Mouse (Mus musculus) urinary bladder, adult 18-20 months (tissue): ENCODE measurements around the gene Icosl.
"Not testable (repeated sequence)": the region's sequence is repeated elsewhere in the genome, so short reads cannot be mapped to it uniquely, and the experiment has no call there.

Experiments
- DNase-seq, 2 experiments: peaks; one replicate each; pipeline ENCODE4 v3.0.0; 2022; ENCODE audit warnings: low spot score in 2 of 2, mixed read lengths in 2 of 2

The Icosl gene

DNA sequence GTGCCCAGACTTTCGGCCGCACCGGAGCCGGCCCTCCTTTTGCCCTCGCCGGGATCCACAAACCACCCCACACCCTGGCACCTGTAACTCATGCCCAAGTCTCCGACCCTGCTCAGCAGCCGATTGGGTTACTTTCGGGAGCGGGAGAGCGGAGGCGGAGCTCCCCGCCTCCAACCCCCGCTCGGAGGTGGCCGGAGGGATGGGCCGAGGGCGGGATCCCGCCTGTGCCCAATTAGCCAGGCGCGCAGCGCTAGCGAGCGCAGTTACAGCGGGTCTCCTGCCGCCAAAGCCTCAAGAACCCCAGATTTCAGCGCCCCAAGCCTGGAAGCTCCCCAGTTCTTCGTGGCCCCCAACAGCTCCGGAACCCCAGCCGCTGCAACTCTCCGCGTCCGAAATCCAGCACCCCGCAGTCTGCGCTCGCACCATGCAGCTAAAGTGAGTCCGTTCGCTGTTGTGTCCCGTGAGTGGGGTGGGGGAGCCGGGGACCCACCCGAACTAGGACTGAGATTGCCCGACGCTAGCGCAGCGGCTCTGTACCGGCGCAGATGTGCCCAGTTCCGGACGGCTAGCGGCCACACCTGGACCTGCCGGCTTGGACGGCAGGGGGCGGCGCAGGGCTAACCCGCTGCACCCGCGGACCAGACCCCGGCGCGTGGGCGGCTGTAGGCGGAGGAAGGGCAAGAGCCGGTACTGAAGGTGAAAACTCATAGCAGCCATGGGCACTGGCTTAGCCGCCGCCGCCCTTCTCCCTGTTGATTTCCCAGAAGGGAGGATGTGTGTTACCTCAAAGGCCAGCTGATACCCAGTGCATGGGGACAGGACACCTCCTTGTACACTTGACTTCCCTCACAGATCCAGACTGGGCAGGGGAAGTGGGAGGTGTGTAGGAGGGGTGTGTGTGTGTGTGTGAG lies at the start of gene Icosl:
TSS of gene Icosl (plus strand) at position 202 of the 911 bp plus-strand sequence.
- DNase-seq = peak; percentile 72 to 82

DNA sequence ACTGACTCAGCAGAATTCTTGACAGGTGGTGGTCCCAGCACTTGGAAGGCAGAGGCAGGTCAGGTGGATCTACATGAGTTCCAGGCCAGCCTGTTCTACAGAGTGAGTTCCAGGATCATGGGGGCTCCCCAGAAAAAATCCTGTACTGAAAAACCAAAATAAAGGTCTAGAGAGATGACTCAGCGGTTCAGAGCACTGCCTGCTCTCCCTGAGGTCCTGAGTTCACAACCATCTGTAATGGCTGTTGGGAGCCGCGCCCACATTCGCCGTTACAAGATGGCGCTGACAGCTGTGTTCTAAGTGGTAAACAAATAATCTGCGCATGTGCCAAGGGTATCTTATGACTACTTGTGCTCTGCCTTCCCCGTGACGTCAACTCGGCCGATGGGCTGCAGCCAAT lies 49.1 kb upstream of the Icosl start:
- DNase-seq = not testable (repeated sequence)

DNA sequence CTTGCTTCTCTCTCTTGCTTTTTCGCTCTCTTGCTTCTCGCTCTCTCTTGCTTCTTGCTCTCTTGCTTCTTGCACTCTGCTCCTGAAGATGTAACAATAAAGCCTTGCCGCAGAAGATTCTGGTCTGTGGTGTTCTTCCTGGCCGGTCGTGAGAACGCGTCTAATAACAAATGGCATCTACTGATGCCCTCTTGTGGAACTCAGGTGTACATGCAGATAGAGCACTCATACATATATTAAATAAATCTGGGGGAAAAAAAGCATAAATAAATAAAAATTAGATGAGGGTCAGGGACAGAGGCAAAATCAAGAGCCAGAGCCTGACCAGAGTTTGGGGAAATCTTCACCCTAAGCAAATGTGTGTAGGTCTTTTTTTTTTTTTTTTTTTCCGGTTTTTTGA lies 43.6 kb upstream of the Icosl start:
- DNase-seq = not testable (repeated sequence)

DNA sequence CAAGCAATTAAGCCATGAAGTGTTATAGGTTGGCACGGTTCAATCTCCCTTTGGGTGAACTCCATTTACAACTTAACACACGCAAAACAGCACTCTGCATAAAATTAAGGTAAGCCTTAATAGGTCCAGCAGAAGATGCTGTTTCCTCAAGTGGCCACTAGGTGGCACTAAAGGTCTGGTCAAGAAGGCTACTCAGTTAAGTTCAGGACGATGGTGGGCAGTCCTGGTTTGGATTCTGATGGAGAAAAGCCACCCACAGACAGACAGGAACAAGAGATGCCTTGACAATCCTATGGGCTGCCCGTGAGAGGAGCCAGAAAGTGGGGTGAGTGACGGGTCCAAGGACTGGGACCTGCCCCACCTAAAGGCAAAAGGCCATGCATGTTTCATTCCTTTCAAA lies 41.0 kb upstream of the Icosl start:
- DNase-seq = peak; percentile 41 to 45

DNA sequence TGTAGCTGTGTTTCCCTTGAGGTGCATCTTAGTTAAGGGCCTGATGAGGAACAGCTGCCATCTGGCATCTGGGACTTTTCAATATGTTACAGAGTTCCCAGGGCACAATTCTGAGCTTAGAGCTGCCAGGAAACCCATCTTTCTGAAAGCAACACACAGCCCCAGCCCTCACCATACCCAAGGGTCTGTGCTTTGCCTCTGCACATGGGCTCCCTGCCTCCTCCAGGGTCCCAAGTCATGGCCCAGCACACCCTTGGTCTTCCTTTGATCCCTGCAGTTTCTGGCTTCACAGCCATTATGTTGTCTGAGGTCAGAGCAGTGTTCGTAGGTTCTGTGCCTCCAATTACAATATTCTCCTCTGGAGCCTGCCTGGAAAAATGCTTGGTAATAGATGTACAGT lies 40.0 kb upstream of the Icosl start:
- DNase-seq = no peak

DNA sequence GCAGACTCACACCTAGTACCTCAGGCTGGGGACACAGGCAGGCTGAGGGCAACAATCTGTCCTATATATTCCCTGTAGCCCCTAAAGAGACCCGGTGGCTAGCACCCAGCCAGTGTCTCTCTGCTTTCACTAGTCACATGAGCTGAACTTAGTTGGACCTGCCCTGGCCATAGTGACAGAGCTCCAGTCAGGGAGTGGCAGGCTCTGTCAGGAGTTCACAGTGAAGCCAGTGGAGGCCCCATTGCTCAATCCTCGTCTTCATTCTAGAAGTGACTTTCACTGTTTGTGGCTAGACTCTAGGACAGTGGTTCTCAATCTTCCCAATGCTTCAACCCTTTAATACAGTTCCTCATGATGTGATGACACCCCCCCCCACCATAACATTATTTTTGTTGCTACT lies 37.1 kb upstream of the Icosl start:
- no peak for DNase-seq

DNA sequence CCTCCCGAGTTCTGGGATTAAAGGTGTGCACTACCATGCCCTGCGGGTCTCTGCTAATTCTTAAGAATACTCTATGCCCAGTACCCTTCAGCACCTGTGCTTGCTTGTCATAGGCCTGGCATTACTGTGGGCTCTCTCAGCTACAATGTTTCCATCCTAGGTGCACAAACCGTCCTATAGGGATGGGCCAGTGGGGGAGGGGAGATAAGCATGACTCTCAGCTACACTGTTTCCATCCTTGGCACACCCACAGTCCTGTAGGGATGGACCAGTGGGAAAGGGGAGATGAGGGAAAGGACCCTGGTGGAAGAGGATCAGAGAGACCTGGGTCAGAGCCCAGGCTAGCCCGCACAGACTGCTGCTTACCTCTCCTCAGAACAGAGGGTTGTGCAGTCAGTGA lies 32.0 kb upstream of the Icosl start:
- no peak for DNase-seq

DNA sequence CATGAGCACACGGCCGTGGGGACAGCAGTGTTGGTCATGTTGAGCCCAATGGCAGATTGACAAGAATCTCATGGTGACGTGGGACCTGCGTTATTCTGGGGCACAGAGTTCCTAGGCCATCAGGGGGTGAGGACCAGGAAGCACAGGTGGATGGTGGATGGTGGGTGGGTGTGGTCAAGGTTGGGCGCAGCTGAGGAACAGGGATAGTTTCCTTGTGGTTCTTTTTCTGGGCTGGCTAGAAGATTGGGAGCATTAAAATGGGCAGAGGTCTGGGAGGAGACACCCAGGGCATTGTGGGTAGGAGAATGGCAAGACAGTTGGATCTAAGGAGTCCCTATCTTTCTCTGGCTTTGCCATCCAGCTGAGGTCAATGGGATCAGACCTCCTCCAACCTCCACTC lies 27.5 kb upstream of the Icosl start, which contains the start of gene Dnmt3l:
TSS of gene Dnmt3l (plus strand) at position 301 of the 400 bp plus-strand sequence.
- no peak for DNase-seq

DNA sequence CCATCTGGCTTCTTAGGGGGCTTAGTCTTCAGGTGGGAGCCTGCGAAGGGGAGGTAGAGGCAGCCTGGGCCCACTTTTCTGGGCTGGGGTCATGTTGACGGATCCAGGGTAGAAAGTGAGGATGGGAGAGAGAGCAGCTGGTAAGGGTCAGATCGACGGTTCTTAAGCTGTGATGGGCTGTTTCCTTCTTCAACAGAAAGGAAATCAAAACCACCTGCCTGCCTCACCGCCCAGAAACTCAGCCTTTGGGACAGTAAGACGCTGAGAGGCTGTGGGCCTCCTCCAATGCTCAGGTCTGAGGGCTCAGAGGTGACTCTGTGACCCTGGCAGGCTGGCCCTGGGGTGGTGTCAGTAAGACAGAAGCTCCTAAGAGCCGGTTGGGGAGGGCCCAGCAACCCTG lies 27.0 kb upstream of the Icosl start:
- no peak for DNase-seq

DNA sequence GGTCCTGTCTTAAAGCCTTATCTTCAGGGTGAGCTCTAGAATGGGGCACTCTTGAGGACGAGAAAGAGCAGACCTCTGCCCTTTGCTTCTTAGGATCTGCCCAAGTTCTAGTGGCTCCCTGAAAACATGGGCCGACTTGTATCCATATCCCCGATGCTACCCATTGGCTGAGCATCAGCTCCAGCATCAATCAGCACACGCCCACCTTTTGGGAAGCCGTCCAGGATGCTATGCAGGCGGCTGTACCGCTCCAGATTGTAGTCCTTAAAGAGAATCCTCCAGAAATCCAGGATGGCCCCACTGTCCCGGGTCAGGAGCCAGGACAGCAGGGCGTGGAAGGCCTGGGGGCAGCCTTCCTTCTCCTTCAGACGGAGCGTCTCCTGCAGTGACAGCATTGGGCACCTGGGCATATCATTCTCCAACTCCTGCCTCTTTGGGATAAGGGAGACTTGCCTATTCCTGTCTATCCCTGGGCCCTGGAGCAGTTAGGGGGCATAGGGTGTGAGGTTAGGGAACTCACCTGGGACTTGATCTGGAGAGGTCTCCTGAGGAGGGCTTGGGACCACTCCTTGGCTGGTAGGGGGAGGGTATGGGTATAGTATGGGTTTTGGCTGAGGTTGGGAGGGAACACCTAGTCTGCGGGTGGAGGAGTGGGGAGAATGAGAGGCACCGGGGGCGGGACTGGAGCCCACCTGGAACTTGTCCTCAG lies 26.3 kb upstream of the Icosl start:
- no peak for DNase-seq

DNA sequence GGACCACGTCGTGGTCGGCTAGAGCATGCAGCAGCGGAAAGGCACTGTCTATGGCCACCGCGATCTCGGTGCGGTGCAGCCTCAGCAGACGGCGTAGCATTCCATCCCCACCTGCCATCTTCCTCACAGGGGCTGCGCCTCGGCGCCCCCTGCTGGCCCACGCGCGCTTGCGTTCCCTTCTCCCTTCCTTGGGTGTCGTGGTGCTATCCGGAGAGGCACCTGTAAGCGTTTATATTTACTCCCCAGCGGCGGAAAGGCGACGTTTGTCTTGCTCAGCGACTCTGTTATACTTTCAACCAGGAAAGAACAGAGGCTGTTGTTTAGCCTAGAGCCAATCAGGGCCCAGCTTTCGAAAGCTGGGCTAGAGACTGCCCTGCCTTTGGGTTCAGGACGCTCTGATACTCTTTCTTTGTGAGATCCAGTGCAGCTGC lies 25.7 kb upstream of the Icosl start, which contains the start of gene Aire:
TSS of gene Aire (minus strand) at position 205 of the 431 bp plus-strand sequence.
- peak; percentile 37 to 50 for DNase-seq

DNA sequence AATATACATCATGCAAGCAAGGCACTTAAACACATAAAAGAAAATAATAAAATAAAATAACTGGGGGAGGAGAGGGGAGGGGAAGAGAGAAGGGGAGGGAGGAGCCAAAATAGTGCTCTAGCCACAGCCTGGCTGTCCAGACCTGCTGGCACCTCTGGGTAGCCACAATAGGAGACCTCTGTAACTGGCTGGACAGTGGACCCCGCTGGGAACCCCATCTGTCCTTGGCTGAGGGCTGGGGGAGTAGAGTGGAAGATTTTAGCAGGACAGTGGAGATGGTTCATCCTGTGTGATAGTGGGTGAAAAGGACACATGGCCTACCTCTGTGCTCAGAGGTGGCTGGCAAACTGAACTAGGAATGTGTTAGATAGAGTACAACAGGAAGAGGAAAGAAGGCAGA lies 24.6 kb upstream of the Icosl start:
- no peak for DNase-seq

DNA sequence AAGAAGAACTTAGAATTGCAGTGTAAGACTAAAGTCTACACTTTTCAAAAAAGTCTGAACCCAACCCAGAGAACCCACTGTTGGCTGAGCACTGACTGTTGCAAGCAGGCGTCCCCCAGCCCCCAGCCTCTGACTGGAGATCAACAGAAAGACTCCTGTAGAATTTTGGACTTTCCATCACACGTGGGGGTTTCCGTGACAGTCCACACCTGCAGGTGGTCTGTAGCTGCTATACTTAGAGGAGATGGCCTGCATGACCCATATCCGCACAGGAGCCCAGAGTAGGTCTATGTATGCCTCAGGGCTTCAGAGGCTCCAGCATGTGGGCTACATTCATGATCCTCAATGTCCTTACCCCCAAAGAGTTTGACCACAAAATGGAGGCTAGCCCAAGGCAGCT lies 22.7 kb upstream of the Icosl start:
- no peak for DNase-seq

DNA sequence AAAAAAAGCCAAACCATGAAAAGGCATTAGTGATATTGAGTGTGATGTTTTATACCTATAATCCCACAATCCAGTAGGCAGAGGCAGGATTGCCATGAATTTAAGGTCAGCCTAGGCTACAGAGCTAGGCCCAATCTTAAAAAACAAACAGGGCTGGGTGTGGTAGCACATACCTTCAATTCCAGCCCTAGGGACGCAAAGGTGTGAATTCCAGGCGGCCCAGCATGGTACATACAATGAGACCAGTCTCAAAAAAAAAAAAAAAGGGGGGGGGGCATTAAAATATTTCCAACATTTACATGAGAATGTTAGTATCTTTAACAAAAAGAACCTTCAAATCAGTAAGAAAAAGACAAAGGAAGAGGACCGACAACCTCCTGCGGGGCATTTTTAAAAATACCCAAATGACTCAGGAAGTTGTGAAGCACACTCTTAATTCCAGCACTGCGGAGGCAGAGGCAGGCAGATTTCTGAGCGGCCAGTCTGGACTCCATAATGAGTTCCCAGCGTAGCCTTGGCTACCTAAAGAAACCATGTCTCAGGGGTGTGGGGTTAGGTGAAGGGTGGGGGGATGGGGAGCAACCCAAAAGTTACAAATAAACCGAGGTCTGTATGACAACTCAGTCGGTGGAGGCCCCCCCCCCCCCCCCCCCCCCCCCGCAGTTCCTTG lies 20.9 kb upstream of the Icosl start:
- DNase-seq = no peak

DNA sequence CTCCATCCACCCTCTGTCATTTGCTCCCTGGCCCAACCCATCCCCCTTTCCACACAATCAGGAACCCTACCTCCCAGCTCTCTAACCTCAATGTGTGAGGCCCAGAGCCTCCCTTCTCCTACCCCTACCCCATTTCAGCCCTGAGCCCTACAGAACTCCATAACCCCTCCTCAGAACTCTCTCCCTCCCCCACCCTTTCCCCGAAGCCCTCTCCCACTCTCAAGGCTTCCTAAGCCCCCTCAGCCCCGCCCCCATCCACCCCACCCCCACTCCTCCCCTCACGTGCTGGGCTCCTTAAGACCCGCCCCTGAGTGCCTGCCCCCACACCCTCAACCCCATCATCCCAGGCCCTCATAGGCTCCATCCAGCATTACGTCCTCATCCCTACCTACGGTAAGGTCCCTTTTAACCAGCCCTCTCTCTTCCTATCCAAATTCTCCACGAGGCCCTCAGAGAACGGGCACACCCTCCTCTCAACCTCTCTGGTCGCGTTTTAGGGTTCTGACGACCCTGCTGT lies 19.5 kb upstream of the Icosl start:
- DNase-seq = no peak

DNA sequence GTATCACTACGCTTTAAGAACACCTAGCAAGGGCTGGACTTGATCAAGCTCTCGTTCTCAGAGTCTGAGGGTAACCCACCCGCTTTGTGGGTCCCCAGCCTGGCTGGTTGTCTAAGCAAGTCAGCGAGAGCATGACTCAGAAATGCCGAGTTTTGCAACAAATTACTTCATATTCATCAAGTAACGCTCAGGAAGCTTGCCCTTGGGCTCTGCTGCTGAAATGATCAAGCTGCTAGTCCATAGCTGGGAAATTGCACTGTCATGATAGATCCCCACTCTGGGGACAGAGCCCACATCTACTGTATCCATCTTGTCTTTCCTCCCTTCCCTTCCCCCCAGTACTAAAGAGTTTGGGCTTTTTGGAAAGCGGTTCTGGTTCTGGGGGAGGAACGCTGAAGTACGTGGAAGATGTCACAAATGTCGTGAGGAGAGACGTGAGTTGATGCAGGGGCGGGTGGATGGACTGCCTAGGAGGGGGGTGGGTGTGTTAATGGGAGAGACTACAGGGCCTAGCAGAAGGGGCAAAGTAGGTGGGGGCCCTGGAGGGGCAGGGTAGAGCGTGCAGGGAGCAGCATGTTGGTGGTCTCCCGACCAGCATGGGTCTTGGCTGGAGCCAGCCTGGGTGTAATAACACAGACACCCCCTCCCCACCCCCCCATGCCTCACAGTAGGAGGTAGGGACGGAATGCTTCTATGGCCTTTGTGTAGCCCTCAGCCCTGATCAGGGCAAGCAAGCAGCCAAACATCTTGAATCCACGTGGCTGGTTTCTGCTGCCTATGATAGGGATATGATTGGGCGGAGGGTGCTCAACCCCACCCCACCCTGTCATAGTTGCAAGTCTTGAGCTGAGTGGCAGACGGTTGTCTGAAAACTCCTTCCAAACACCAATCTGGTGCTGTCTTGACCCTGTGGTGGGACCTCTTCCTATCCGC lies 14.2 kb upstream of the Icosl start:
- peak; percentile 32 to 56 for DNase-seq

DNA sequence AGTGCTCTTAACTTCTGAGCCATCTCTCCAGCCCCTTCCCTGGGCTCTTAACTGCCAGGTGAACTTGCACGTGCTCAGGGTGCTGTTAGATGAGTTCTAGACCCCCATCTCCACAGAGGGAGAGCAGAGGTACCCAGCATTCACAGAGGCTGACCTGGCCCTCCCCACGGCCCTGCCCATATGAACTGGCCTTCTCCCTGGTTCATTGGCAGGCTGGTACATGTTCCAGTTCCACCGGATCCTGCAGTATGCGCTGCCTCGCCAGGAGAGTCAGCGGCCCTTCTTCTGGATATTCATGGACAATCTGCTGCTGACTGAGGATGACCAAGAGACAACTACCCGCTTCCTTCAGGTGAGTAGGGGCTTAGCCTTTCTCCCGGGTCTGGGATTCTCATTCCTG lies 12.0 kb upstream of the Icosl start:
- peak; percentile 41 to 68 for DNase-seq

DNA sequence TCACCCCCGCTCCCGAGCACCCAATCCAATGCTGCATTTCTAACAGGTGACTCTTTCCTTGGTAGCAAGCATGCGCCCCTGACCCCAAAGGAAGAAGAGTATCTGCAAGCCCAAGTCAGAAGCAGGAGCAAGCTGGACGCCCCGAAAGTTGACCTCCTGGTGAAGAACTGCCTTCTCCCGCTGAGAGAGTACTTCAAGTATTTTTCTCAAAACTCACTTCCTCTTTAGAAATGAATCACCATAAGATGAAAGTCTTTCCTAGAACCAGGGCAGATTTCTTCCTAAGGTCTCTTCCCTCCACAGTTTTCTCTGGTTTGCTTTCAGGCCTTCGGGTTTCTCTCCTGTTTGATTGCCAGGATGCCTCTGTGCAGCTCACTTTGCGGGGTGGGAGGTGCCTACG lies 6.0 kb upstream of the Icosl start:
- DNase-seq = no peak

DNA sequence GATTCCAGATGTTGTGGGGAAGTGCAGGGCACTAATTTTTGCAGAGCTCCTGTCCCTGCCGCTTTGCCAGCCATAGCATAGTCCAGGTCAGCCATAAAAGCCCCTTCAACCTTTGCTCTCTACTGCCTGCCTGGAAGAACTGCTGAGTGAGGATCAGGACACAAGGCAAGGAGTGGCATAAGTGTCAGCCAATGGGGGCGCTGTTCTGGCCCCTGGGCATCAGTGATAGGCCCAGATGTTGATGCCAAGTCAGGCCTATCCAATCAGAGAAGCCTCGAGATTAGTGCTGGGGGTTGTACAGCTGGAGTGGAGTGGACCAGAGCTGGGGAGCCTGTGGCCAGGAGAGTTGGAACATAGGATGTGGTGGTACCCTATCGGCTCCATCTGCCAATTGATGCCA lies 1.9 kb upstream of the Icosl start:
- DNase-seq = no peak

DNA sequence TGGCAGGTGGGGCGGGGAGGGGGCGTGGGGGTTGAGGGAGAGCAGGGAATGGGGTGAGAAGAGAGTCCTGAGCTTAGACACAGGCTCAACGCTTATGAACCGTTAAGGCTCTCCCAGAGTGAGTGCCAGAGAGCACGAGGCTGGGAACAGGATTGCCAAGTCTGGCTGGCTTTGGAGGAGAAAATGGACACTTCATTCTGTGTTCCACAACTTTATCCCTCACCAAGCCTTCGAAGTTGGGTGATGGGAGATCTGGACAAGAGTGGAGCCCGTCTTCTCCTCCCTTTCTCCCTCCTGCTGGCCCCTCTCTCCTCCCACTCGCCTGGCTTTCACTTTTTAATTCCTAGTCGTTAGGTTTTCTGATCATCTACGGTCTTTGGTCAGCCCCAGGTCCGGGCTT lies 561 bp upstream of the Icosl start:
- DNase-seq = no peak

DNA sequence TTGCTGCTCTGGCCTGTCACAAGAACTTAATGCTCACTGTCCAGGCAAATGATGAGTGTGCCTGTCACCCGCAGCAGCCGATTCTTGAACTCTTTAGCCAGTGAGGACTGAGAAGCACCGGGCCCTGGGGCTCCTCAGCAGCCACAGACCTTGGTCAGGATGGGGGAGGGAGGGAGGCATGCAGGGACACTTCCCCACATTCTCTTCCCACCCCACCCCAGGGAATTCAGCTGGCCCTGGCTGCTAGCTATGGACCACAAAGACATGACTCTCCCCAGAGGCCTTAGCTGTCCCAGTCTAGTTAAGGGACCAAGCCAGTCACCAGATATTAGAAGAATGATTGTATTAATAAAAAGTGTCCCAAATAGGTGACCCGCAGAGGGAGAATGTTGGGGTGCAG lies 5.0 kb downstream of the Icosl start:
- DNase-seq = no peak
